Mouse (Mus musculus) megakaryocyte, adult 5-6 weeks (primary cell): ENCODE measurements around the gene Cir1. TPM values are rescaled to one million over a fixed set of nuclear protein-coding genes. Genes with fewer than 3 reads are reported as not detected.
A peak's percentile ranks its signal among the peaks of the same experiment; 100 is the strongest.

ENCODE experiments used
- ATAC-seq: 2 replicates; pipeline ENCODE4 v1.8.0; 2016; ENCODE audit warnings: mild to moderate bottlenecking, inconsistent platforms; ENCODE audit not compliant: poor library complexity, severe bottlenecking
- total RNA-seq, 2 experiments: library from RNA; stranded (forward) in 1 of 2; stranded (reverse) in 1 of 2; fragments of 153-499, 151-499 nt in 1 of 2; fragments of 221-1000, 200-1000 nt in 1 of 2; gene quantifications; 2 replicates each; pipeline versions ENCODE4 v1.2.3 to v1.2.4; 2015 to 2017

Gene Cir1
- total RNA-seq, 2 experiments from 2014 or later, result 13.6 to 15.2 TPM

- no peak for ATAC-seq
Measured at GRCm38 (mm10) chr2:73273249-73274118, 39.0 kb downstream of the Cir1 start.

- no peak for ATAC-seq
Measured at GRCm38 (mm10) chr2:73272351-73273248, 39.9 kb downstream of the Cir1 start.

- ATAC-seq, result no peak
Measured at GRCm38 (mm10) chr2:73271459-73272161, 40.9 kb downstream of the Cir1 start, which contains the start of gene Sp9. TSS of gene Sp9 (plus strand) at chr2:73271925.

- peak; percentile 31; the same call in 1 of the 2 replicates for ATAC-seq
Measured at GRCm38 (mm10) chr2:73270593-73271458, 41.7 kb downstream of the Cir1 start.

DNA sequence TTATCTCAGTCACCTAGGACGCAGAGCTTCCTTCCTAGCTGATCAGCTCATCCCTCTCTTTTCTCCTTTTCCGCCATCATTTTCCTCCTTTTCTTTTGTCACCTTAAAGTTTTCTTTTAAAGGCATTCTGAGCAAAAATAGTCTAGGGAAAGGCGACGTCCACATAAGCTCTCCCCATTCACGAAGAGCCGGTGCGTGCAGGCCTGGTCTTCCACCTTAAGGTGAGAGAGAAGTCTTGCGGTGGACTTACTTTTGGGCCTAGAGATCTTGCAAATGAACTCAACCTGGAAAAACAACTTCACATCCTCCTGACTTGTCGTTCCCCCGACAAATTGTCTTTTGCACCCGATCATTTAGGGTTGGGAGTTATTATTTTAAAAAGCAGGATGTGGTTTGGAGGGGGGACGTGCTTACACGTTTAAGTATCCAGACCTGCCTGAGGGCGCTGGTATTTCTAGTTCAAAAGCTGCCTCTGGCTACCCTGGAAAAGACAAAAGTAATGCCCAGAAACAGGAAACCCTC, 42.4 kb downstream of the Cir1 start:
- ATAC-seq, result no peak

GRCm38 (mm10) chr2:73269666-73270065, 42.8 kb downstream of the Cir1 start:
- ATAC-seq, result no peak

GRCm38 (mm10) chr2:73268836-73269395, 43.6 kb downstream of the Cir1 start:
- no peak for ATAC-seq

DNA sequence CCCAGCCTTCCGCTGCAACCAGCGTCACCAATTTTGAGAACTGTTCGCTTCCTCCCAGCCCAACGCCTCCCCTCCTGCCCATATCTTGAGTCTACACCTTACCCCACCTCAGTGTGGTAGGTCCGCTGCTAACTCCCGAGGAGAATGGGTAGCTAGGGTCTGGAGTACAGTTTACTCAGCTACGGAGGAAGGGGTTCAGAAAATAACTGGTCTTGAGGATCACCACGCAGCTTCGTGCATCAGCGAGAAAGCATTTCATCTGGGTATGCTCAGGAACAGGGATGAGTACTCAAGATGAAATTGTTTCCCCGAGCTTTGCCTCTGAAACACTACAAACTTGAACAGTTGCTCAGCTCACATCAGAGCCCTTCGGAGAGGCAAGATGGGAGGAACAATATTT, 44.2 kb downstream of the Cir1 start:
- ATAC-seq, result no peak

DNA sequence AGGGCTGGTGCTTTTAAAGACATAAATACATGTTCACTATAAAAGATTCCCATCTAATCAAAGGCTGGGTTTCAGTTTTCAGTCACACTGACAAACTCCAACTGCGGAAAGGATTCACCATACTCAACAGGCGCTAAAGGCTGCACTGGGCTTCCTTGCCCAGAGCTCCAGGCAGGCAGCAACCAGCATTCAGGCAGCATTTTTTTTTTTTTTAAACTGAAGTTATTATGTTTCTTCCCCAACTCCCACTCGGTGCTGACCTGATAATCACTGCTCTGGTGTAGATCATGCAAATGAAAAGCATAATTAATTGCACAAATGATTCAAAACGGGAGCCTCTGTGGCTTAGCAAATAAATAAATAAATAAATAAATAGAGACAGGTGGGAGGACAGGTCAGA, 44.7 kb downstream of the Cir1 start:
- ATAC-seq, result no peak

- no peak for ATAC-seq
Measured at GRCm38 (mm10) chr2:73267231-73267630, 45.3 kb downstream of the Cir1 start.

- ATAC-seq, result no peak
Measured at GRCm38 (mm10) chr2:73266623-73267022, 45.9 kb downstream of the Cir1 start.

DNA sequence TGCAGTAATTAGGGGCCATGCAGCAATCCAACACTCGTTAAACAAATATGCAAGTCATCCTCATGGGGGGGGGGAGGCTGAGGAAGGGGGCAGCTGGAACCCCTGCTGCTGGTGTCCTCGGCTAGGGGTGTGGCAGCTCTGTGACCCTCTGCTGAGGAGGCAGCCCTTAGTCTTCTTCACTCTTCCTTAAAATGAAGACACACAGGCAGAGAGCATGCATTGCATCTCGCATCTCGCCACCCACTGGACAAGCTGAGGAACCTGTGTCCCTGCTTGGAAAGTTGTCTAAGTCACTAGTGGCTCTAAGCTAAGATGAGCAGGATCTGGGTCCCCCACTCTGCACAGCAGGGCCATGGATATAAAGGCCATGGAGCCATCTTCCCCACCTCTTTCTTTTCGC, 46.5 kb downstream of the Cir1 start:
- no peak for ATAC-seq

DNA sequence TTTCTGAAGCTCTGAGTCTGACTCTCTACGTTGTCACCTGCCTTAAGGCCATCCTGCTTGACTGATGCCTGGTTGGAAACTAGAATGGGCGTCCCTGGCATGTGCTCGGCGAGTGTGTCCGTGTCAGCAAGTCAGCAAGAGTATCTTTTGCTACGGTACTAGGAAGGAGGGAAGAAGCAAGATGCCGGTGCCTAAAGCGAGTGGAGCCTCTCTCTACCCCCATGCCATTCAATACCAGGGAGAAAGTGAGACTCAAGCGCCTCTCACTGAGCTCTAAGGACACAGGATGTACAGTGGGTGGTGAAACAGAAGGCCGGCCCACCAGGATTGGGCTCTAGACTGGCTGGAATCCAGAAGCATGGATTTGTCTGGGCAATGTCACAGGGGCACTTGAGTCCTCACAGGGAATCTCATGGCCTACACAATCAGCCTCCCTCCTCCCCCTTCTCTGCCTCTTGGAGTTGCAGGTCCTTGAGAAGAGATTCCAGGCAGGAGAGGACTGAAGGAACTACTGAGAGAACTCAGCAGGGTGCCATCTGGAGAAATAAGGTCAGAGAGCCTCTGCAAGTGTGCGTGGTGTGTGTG, 47.8 kb downstream of the Cir1 start:
- no peak for ATAC-seq

DNA sequence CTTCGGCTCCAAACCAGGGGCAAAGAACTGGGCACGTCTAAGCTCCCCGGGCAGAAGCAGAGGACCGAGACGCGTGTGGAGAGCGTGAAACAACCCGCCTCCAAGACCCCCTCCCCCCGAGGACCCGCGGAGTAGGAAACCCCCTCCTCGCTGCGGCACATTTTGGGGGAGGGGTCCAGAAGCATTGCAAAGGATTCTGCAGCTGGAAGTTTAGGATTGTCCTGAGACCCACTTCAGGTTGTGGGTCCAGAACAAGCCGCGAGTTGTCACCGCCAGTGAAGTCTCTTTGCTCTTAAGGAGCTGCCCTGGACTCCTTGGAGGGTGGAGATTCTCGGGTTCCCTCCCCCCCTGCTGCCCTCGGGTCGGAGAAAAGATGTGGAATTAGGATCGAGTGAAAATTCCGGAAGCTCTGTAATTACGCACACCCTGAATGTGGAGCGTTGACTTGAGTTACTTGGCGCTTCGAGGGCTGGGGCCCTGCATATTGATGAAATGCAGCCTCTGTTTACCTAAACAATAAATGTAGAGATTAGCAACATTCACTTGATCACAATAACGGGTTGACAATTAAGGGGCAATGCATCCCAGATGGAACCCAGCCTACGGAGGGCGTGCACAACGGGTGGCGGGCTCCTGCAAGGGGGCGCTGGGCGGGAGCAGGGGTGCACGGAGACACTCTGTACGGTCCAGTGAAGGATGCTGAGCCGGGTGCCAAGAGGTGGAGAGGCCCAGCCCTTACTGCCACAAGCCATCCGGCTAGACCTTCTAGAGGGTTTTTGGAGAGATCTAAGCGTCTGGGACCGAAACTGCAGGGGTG, 48.5 kb downstream of the Cir1 start:
- ATAC-seq, result no peak

- no peak for ATAC-seq
Measured at GRCm38 (mm10) chr2:73263172-73263765, 49.2 kb downstream of the Cir1 start.

- ATAC-seq, result no peak
Measured at GRCm38 (mm10) chr2:73248701-73249100, 63.8 kb downstream of the Cir1 start.

DNA sequence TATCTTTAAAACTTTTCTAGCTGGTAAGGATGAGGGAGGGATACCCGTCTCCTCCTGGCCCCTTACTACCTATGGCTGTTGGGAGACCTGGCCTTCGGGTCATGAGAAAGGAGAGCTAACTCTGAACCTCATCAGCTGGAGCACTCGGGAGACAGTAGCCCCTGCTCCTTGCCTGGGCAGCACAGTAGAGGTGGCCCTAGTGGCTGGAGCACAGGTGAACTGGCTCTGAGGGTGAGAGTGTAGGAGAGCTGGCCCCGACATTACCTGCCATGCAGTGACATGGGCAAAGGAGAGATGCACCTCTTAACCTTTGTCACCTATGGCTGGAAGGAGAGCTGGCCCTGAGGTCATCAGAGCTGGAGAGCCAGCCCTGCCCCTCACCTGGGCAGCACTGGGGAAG, 71.2 kb downstream of the Cir1 start:
- ATAC-seq, result no peak
